Mouse (Mus musculus): Measurements from ENCODE around the gene Pcdh19.

GRCm38 (mm10) chrX:133655876-133656538 lies 32.8 kb downstream of the Pcdh19 start:
- TF ChIP-seq POLR2A (IDR thresholded peaks at IDR 0.05; ENCODE audit: low read depth, low read length) = no peak
- TF ChIP-seq CTCF (IDR thresholded peaks at IDR 0.05; ENCODE audit: extremely low read depth, insufficient read length, insufficient replicate concordance, low read depth, low read length) = no peak
